Mouse (Mus musculus) cerebellum, postnatal 36 days (tissue): ENCODE measurements at regions not wholly inside any gene's neighbourhood (a gene's known extent, or its start where the extent isn't known, plus 50 kb on each side); places are given as distances from the start of the nearest gene placed in this dataset.
A peak's percentile ranks its signal among the peaks of the same experiment; 100 is the strongest.

Experiments
- DNase-seq, 2 experiments: peaks; one replicate each; pipeline ENCODE4 v3.0.0; 2021 to 2022; ENCODE audit warnings: mixed read lengths in 2 of 2

- DNase-seq = peak; percentile 49 to 67
These were observed 138.3 kb upstream of the Sdk2 start for GRCm38 (mm10) chr11:114205192-114205591.

- no peak for DNase-seq
These were observed 136.6 kb upstream of the Sdk2 start for GRCm38 (mm10) chr11:114203416-114203815.

GRCm38 (mm10) chr11:114202486-114202885 lies 135.6 kb upstream of the Sdk2 start:
- DNase-seq = no peak

- DNase-seq = no peak
These were observed 132.3 kb upstream of the Sdk2 start for GRCm38 (mm10) chr11:114199081-114199586.

GRCm38 (mm10) chr11:114198317-114199032 lies 131.6 kb upstream of the Sdk2 start:
- peak; percentile 86 to 87 for DNase-seq

- DNase-seq = no peak
These were observed 128.4 kb upstream of the Sdk2 start for GRCm38 (mm10) chr11:114195291-114195690.

DNA sequence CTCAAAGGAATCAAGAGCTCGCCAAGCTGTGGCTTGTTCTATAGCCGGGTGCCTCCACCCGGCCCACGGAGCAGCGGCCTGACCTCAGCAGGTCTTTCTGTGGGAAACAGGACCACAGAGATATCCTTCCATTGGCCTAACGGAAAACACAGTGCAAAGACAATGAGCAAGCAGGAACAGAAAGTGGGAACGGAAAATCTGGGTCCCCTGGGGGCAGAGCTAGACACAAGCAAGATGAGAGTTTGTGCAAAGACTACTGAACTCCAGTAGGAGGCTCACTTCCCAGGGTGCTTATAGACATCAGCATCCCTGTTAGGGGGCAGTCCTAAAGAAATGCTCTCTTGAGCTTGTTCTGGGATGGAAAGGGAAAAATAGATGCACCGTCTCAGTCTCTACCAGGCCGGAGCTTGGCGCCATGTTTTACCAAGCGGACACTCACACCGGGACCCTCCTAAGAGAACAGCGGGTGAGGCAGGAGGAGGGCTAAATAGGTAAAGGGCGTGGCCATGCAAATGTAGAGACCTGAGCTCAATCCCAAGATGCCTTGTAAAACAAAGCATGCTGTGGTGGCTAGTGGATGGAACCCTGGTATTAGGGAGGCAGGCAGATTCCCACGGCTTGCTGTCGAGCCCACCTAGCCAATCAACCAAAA lies 127.3 kb upstream of the Sdk2 start:
- DNase-seq = no peak

- no peak for DNase-seq
These were observed 126.2 kb upstream of the Sdk2 start for GRCm38 (mm10) chr11:114193018-114193417.

DNA sequence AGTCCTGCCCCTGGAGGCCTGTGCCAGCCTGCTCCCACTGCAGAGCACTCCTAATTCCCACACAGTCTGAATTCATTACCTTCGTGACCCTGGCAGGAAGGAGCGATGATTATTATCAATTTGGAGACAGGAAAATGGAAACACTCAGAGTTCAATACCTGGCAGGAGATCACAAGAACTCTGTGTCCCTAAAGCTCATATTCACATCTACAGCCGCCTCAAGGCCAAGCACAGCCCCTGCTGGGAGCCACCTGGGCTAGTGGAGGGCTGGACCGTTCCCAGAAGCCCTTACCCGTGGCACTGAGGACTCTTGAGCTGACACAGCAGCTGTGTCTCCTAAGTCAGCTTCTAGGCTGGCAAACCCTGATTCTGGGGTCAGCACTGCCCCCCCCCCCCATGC lies 124.8 kb upstream of the Sdk2 start:
- peak; percentile 29 to 32 for DNase-seq

DNA sequence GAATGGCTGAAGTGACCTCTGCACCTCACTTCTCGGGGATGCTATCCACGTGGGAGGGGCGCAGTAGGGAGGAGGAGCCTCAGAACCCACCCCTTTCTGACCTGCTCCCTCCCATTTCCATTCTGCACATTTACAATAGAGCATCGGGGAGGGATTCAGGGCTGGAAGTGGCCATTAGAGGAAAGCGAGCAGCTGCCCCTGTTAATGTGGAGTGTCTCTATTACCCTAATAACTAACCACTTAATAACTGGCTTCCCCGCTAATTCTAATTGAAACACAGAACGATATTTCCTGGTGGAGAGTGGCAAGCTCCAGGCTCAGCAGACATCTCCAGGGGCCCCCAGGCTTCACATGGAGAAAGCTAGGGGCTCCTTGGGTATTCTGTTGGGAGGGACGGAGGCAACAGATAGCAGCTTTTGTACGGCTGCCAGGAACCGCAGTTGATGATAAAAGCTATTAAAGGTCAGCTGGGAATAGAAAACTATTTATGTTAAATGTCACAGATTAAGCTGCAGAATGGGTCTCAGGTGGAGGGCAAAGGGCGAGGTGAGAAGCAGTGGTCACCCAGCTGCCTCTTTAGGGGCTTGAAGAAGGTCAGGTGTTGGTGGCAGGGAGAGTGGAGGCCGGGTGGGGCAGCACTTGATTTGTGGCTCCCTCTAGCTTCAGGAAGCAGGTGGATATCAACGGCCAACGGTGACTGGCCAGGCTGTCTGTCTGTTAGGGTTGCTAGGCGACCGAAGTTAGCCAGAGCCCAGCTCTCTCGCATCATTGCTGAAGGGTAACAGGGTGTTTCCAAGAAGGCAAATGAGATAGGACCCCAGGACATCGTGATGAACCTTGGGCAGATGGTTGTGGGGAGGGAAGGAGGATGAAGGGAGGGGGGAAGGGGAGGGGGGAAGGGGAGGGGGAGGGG lies 118.4 kb upstream of the Sdk2 start:
- DNase-seq = peak; percentile 38 to 51

- DNase-seq = no peak
These were observed 117.6 kb upstream of the Sdk2 start for GRCm38 (mm10) chr11:114184431-114184830.

- peak; percentile 35 to 36 for DNase-seq
These were observed 116.4 kb upstream of the Sdk2 start for GRCm38 (mm10) chr11:114183231-114183630.

- peak in 1 of 2 experiments; percentile 23 for DNase-seq
These were observed 112.1 kb upstream of the Sdk2 start for GRCm38 (mm10) chr11:114178746-114179472.

GRCm38 (mm10) chr11:114177789-114178188 lies 110.9 kb upstream of the Sdk2 start:
- no peak for DNase-seq

GRCm38 (mm10) chr11:114177281-114177680 lies 110.4 kb upstream of the Sdk2 start:
- DNase-seq = no peak

- DNase-seq = peak; percentile 21 to 37
These were observed 109.9 kb upstream of the Sdk2 start for GRCm38 (mm10) chr11:114176671-114177212.

GRCm38 (mm10) chr11:114175437-114176131 lies 108.7 kb upstream of the Sdk2 start:
- DNase-seq = peak; percentile 92 to 93

- peak in 1 of 2 experiments; percentile 20 for DNase-seq
These were observed 108.0 kb upstream of the Sdk2 start for GRCm38 (mm10) chr11:114174871-114175270.

GRCm38 (mm10) chr11:114168231-114168661 lies 101.4 kb upstream of the Sdk2 start:
- DNase-seq = no peak

GRCm38 (mm10) chr11:114165656-114166362 lies 99.0 kb upstream of the Sdk2 start:
- DNase-seq = no peak

GRCm38 (mm10) chr11:114152716-114153115 lies 85.9 kb upstream of the Sdk2 start:
- DNase-seq = peak; percentile 49 to 51
